ENCODE assay signal across 10 mouse cellular contexts in genomic region chr1:88284946-88285320, GRCm38 (mm10). TPM values are rescaled to one million over a fixed set of nuclear protein-coding genes. Genes with fewer than 3 reads are reported as not detected.
DNase-seq lines count a peak whose midpoint lies in the region; ATAC-seq and TF ChIP-seq lines count a peak whose summit lies in the region.
"Had no signal": no experiment of that assay in that cellular context is flagged by ENCODE, and none has a peak within 500 bp of the region (broad histone marks: within the 10 kb centered on the region; RNA-seq: fewer than 3 reads in every experiment).

No protein-coding gene starts in this region.

- H3K4me1 ChIP-seq in heart, adult 2 months (ENCODE audit: control insufficient read depth, insufficient read depth, low read length) = no peaks in the 10 kb centered on the region
- H3K4me1 ChIP-seq in thymus, adult 2 months (replicated peaks; ENCODE audit: control insufficient read depth, insufficient read depth, low read length) = no peaks in the 10 kb centered on the region
- H3K4me1 ChIP-seq in embryonic facial prominence, embryonic 13.5 days = no peaks in the 10 kb centered on the region
- H3K4me1 ChIP-seq in forebrain, embryonic 16.5 days (replicated peaks; ENCODE audit: control insufficient read depth, insufficient read depth, low read length) = no peaks in the 10 kb centered on the region
- H3K4me1 ChIP-seq: stomach, embryonic 15.5 days had no signal

- no peak for TF ChIP-seq POLR2A in heart, adult 2 months (IDR thresholded peaks at IDR 0.05; ENCODE audit: insufficient read depth, low read depth, low read length)
- TF ChIP-seq POLR2A in thymus, adult 2 months (IDR thresholded peaks at IDR 0.05; ENCODE audit: control insufficient read depth, extremely low read depth, insufficient read depth, low read length, poor library complexity) = no peak

- intact Hi-C loops in heart, adult 2 months (cut with DNase I) = loop anchor here (10.0 kb wide), 1 partner anchor 280 kb away; the partner anchor contains the start of gene Usp40
- intact Hi-C loops in heart, postnatal 25 days (cut with DNase I) = no loop called here

- peak; percentile 67 for TF ChIP-seq CTCF in heart, adult 2 months (IDR thresholded peaks at IDR 0.05)
- no peak for TF ChIP-seq CTCF in thymus, adult 2 months (IDR thresholded peaks at IDR 0.05; ENCODE audit: borderline replicate concordance, control insufficient read depth, extremely low read depth, insufficient read depth, low read length, poor library complexity)

- TF ChIP-seq EP300 in heart, adult 2 months (IDR thresholded peaks at IDR 0.05; ENCODE audit: insufficient read depth, low read depth, low read length) = no peak

- H3K4me2 ChIP-seq in embryonic facial prominence, embryonic 13.5 days = no peak overlapping the region
- H3K4me2 ChIP-seq in forebrain, embryonic 16.5 days (ENCODE audit: low read length) = no peak overlapping the region
- H3K4me2 ChIP-seq: stomach, embryonic 15.5 days had no signal

- no peak overlapping the region for H3K27ac ChIP-seq in heart, adult 2 months
- H3K27ac ChIP-seq in thymus, adult 2 months (ENCODE audit: control insufficient read depth, insufficient read depth, low read length) = no peak overlapping the region
- H3K27ac ChIP-seq in embryonic facial prominence, embryonic 13.5 days = no peak overlapping the region
- H3K27ac ChIP-seq in forebrain, embryonic 16.5 days (ENCODE audit: low read length) = no peak overlapping the region
- H3K27ac ChIP-seq: stomach, embryonic 15.5 days had no signal

- H3K27me3 ChIP-seq in heart, adult 2 months (ENCODE audit: control insufficient read depth, insufficient read depth, low read length) = no peaks in the 10 kb centered on the region
- H3K27me3 ChIP-seq in thymus, adult 2 months (ENCODE audit: control insufficient read depth, insufficient read depth, low read length) = no peaks in the 10 kb centered on the region
- no peaks in the 10 kb centered on the region for H3K27me3 ChIP-seq in embryonic facial prominence, embryonic 13.5 days
- H3K27me3 ChIP-seq in forebrain, embryonic 16.5 days (replicated peaks; ENCODE audit: control insufficient read depth, insufficient read depth, low read length) = no peaks in the 10 kb centered on the region
- H3K27me3 ChIP-seq: stomach, embryonic 15.5 days had no signal

- DNase-seq in heart, adult 2 months = peak in 1 of 2 experiments; percentile 39
- DNase-seq in heart, postnatal 25 days (ENCODE audit: low spot score) = no peak
- peak; percentile 63 for DNase-seq in thymus, adult 2 months
- DNase-seq in thymus, postnatal 25 days = no peak
- DNase-seq in embryo, embryonic 9.5 days (ENCODE audit: extremely low spot score) = no peak
- DNase-seq: gastrocnemius, postnatal 25 days had no signal

- peaks cover 55% of the 10 kb centered on the region for H3K9me3 ChIP-seq in embryonic facial prominence, embryonic 13.5 days
- peaks cover 44% of the 10 kb centered on the region for H3K9me3 ChIP-seq in forebrain, embryonic 16.5 days (ENCODE audit: control insufficient read depth, low read length)
- H3K9me3 ChIP-seq: stomach, embryonic 15.5 days had no signal

- no peaks in the 10 kb centered on the region for H3K36me3 ChIP-seq in heart, adult 2 months (ENCODE audit: control insufficient read depth, insufficient read depth, low read length)
- no peaks in the 10 kb centered on the region for H3K36me3 ChIP-seq in thymus, adult 2 months (ENCODE audit: control insufficient read depth, insufficient read depth, low read length)
- H3K36me3 ChIP-seq in embryonic facial prominence, embryonic 13.5 days = no peaks in the 10 kb centered on the region
- H3K36me3 ChIP-seq in forebrain, embryonic 16.5 days (ENCODE audit: control insufficient read depth, insufficient read depth) = no peaks in the 10 kb centered on the region
- H3K36me3 ChIP-seq: stomach, embryonic 15.5 days had no signal

- H3K4me3 ChIP-seq in heart, adult 2 months = no peak overlapping the region
- no peak overlapping the region for H3K4me3 ChIP-seq in thymus, adult 2 months (ENCODE audit: control insufficient read depth, insufficient read depth, low read length)
- no peak overlapping the region for H3K4me3 ChIP-seq in embryonic facial prominence, embryonic 13.5 days
- H3K4me3 ChIP-seq in forebrain, embryonic 16.5 days (replicated peaks; ENCODE audit: low read length) = no peak overlapping the region
- H3K4me3 ChIP-seq: stomach, embryonic 15.5 days had no signal

- no peaks in the 10 kb centered on the region for H3K79me2 ChIP-seq in heart, adult 2 months (replicated peaks; ENCODE audit: control insufficient read depth, insufficient read depth, low read length)

- peak; percentile 7; the same call in 1 of the 2 replicates for ATAC-seq in embryonic facial prominence, embryonic 13.5 days (ENCODE audit: insufficient number of reproducible peaks, insufficient read depth, low FRiP score, low TSS enrichment, low read depth)
- peak; percentile 17; the same call in 1 of the 2 replicates for ATAC-seq in neutrophil, adult 5-6 weeks (ENCODE audit: extremely low read depth, insufficient number of reproducible peaks, low FRiP score, poor library complexity, severe bottlenecking)
- ATAC-seq in forebrain, embryonic 16.5 days = no peak; the same call in 1 of the 2 replicates

- H3K9ac ChIP-seq in heart, adult 2 months (ENCODE audit: low read depth, low read length) = no peak overlapping the region
- H3K9ac ChIP-seq in embryonic facial prominence, embryonic 13.5 days = no peak overlapping the region
- H3K9ac ChIP-seq in forebrain, embryonic 16.5 days (replicated peaks; ENCODE audit: low read depth, low read length) = no peak overlapping the region
- H3K9ac ChIP-seq: stomach, embryonic 15.5 days had no signal

- 54% methylated on average over 7 of the region's 7 CpGs for WGBS in heart, adult 2 months
- WGBS in thymus, adult 2 months = 66% methylated on average over 7 of the region's 7 CpGs
- WGBS in embryonic facial prominence, embryonic 13.5 days = 61% methylated on average over 7 of the region's 7 CpGs
- 65% methylated on average over 7 of the region's 7 CpGs for WGBS in forebrain, embryonic 16.5 days

RNA-seq across cellular contexts. Expression of gene Trpm8, which starts 7.5 kb away (rescaled TPM):
- total RNA-seq in heart, adult 2 months (2021) = not detected
- not detected in 2 replicates for polyA plus RNA-seq in heart, adult 2 months (2012; rRNA removed)
- not detected for total RNA-seq in heart, postnatal 25 days (2021)
- polyA plus RNA-seq in thymus, adult 2 months (2012; rRNA removed) = 0.03 and 0.08 TPM in 2 replicates
- polyA plus RNA-seq in embryonic facial prominence, embryonic 13.5 days (2015; fragmentation: Nextera tagmentation; extraction: Ambion mirVana) = not detected in 2 replicates
- total RNA-seq in neutrophil, adult 5-6 weeks (2017) = not detected in 2 replicates
- 0.09 TPM in 1 of 2 replicates, not detected in the other for polyA plus RNA-seq in forebrain, embryonic 16.5 days (2015; fragmentation: Nextera tagmentation; extraction: Ambion mirVana)
- total RNA-seq: gastrocnemius, postnatal 25 days had no signal
- polyA plus RNA-seq: stomach, embryonic 15.5 days had no signal

RNA-seq across cellular contexts. Expression of gene Hjurp, which starts 7.5 kb away (rescaled TPM):
- 10 to 100 TPM in 1 of 2 experiments, 1 to 10 TPM in 1; 8.7 to 11.5 TPM for total RNA-seq in heart, adult 2 months (2021)
- 12.7 and 23.9 TPM in 2 replicates for polyA plus RNA-seq in heart, adult 2 months (2012; rRNA removed)
- 10 to 100 TPM; 14.5 to 14.6 TPM for total RNA-seq in heart, postnatal 25 days (2021)
- polyA plus RNA-seq in thymus, adult 2 months (2012; rRNA removed) = 168 and 197 TPM in 2 replicates
- 198 and 204 TPM in 2 replicates for polyA plus RNA-seq in embryonic facial prominence, embryonic 13.5 days (2015; fragmentation: Nextera tagmentation; extraction: Ambion mirVana)
- 72.4 and 80.5 TPM in 2 replicates for total RNA-seq in neutrophil, adult 5-6 weeks (2017)
- polyA plus RNA-seq in forebrain, embryonic 16.5 days (2015; fragmentation: Nextera tagmentation; extraction: Ambion mirVana) = 121 TPM in 2 replicates

RNA-seq across cellular contexts. Expression of gene Mroh2a, which starts 58.1 kb away (rescaled TPM):
- total RNA-seq in heart, adult 2 months (2021) = under 1 TPM in 1 of 2 experiments, not detected in 1; 0.13 TPM
- 0.06 TPM in 2 replicates for polyA plus RNA-seq in heart, adult 2 months (2012; rRNA removed)
- total RNA-seq in heart, postnatal 25 days (2021) = under 1 TPM; 0.28 to 0.42 TPM
- 0.29 and 0.96 TPM in 2 replicates for polyA plus RNA-seq in thymus, adult 2 months (2012; rRNA removed)
- 1.1 and 1.2 TPM in 2 replicates for polyA plus RNA-seq in embryonic facial prominence, embryonic 13.5 days (2015; fragmentation: Nextera tagmentation; extraction: Ambion mirVana)
- total RNA-seq in neutrophil, adult 5-6 weeks (2017) = 0.35 and 0.49 TPM in 2 replicates
- 0.96 and 1.0 TPM in 2 replicates for polyA plus RNA-seq in forebrain, embryonic 16.5 days (2015; fragmentation: Nextera tagmentation; extraction: Ambion mirVana)
- total RNA-seq: gastrocnemius, postnatal 25 days had no signal
